ENCODE assay signal across 8 mouse cellular contexts in the genomic region with DNA sequence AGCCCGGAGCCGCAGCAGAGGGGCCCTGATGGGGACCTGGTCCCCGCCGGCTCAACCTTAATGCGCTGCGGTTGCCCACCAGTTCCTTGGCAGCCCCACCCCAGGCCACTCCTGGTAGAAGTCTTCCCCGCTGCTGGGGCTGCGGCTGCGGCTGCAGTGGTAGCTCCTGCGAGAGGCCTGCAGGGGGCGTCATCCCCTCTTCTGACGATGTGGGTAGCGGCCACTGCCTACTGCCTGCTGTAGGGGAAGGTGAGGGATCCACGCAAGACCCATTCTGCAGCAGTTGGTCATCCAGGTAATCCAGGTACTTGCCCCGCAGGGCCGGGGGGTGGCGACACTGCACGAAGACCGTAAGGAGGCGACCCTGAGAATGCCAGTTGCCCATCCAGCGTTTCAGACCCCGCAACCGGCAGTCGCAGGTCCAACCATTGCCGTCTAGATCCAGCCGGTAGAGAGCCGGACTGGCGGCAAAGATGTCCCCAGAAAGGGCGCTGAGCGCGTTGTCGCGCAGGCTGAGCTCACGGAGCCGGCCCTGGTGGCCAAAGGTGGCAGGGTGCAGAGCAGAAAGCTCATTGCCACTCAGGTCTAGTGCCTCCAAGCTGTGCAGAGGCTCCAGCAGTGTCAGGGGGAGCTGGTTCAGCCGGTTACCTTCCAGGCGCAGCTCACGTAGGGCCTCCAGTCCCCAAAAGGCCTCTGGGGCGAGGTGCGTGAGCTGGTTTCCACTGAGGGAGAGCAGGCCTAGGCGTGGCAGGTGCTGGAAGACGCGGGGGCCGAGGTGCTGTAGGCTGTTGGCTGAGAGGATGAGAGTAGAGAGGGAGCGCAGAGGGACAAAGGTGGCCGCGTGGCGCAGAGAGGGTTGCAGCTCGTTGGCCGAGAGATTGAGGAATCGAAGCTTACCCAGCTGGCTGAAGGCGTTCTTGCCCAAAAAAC. TPM values are rescaled to one million over a fixed set of nuclear protein-coding genes. Genes with fewer than 3 reads are reported as not detected.
DNase-seq lines count a peak whose midpoint lies in the region; ATAC-seq and TF ChIP-seq lines count a peak whose summit lies in the region.

No protein-coding gene starts in this region.

- DNase-seq in adrenal gland, adult (ENCODE audit: inconsistent age in 2 of 2, low spot score in 1 of 2), result peak; percentile 36 to 63
- no peak for DNase-seq in adrenal gland, adult 8-10 months
- peak; percentile 28 for DNase-seq in forebrain, embryonic 14.5 days (ENCODE audit: low spot score)
- DNase-seq in limb, embryonic 14.5 days (ENCODE audit: low spot score), result peak; percentile 76
- DNase-seq in urinary bladder, postnatal 10 days (ENCODE audit: low spot score), result peak; percentile 20

- H3K4me2 ChIP-seq in forebrain, embryonic 14.5 days (ENCODE audit: low read length), result peak overlapping the region; percentile 93
- H3K4me2 ChIP-seq in hindbrain, embryonic 13.5 days, result peak overlapping the region; percentile 92
- peak overlapping the region; percentile 88 for H3K4me2 ChIP-seq in limb, embryonic 14.5 days (replicated peaks; ENCODE audit: low read depth, low read length, severe bottlenecking)
- H3K4me2 ChIP-seq in midbrain, embryonic 13.5 days (replicated peaks), result peak overlapping the region; percentile 79

- peak; percentile 18; the same call in 1 of the 2 replicates for ATAC-seq in forebrain, embryonic 14.5 days
- peak; percentile 26 for ATAC-seq in hindbrain, embryonic 13.5 days (ENCODE audit: low FRiP score)
- peak; percentile 32 for ATAC-seq in limb, embryonic 14.5 days (ENCODE audit: low FRiP score, low read depth)
- no peak; the same call in none of the 2 replicates for ATAC-seq in midbrain, embryonic 13.5 days

- TF ChIP-seq POLR2A in limb, embryonic 14.5 days (IDR thresholded peaks at IDR 0.05; ENCODE audit: borderline replicate concordance, extremely low read depth, insufficient read depth, insufficient read length), result no peak

- H3K27ac ChIP-seq in brown adipose tissue, adult 24 weeks (replicated peaks; ENCODE audit: low read depth, low read length), result no peak overlapping the region
- no peak overlapping the region for H3K27ac ChIP-seq in forebrain, embryonic 14.5 days (ENCODE audit: low read depth, low read length)
- H3K27ac ChIP-seq in hindbrain, embryonic 13.5 days, result peak overlapping the region; percentile 30
- peak overlapping the region; percentile 98 for H3K27ac ChIP-seq in limb, embryonic 14.5 days (replicated peaks; ENCODE audit: low read depth, low read length)
- H3K27ac ChIP-seq in midbrain, embryonic 13.5 days, result no peak overlapping the region

- no peaks in the 10 kb centered on the region for H3K9me3 ChIP-seq in forebrain, embryonic 14.5 days (replicated peaks; ENCODE audit: control insufficient read depth, low read length)
- H3K9me3 ChIP-seq in hindbrain, embryonic 13.5 days, result no peaks in the 10 kb centered on the region
- no peaks in the 10 kb centered on the region for H3K9me3 ChIP-seq in limb, embryonic 14.5 days (ENCODE audit: control insufficient read depth, low read length)
- no peaks in the 10 kb centered on the region for H3K9me3 ChIP-seq in midbrain, embryonic 13.5 days

- 3% methylated on average over 52 of the region's 52 CpGs for WGBS in forebrain, embryonic 14.5 days
- 4% methylated on average over 52 of the region's 52 CpGs for WGBS in hindbrain, embryonic 13.5 days
- WGBS in limb, embryonic 14.5 days, result 1% methylated on average over 48 of the region's 52 CpGs
- WGBS in midbrain, embryonic 13.5 days, result 6% methylated on average over 52 of the region's 52 CpGs

- H3K27me3 ChIP-seq in forebrain, embryonic 14.5 days (replicated peaks; ENCODE audit: control insufficient read depth, insufficient read depth, low read length), result peaks cover 47% of the 10 kb centered on the region
- peaks cover 72% of the 10 kb centered on the region for H3K27me3 ChIP-seq in hindbrain, embryonic 13.5 days
- H3K27me3 ChIP-seq in limb, embryonic 14.5 days (ENCODE audit: control insufficient read depth, insufficient read depth, low read length), result 0 out of 2 replicates have a peak, but pooled peaks cover 13% of the 10 kb centered on the region
- peaks cover 73% of the 10 kb centered on the region for H3K27me3 ChIP-seq in midbrain, embryonic 13.5 days

- H3K4me1 ChIP-seq in brown adipose tissue, adult 24 weeks (ENCODE audit: control insufficient read depth, insufficient read depth, insufficient read length, low read length), result peaks cover 6% of the 10 kb centered on the region; the same call in 1 of the 2 replicates
- H3K4me1 ChIP-seq in forebrain, embryonic 14.5 days (ENCODE audit: control insufficient read depth, insufficient read depth, low read length), result peaks cover 19% of the 10 kb centered on the region
- peaks cover 53% of the 10 kb centered on the region for H3K4me1 ChIP-seq in hindbrain, embryonic 13.5 days (replicated peaks)
- peaks cover 34% of the 10 kb centered on the region for H3K4me1 ChIP-seq in limb, embryonic 14.5 days (ENCODE audit: control insufficient read depth, insufficient read depth, low read length)
- H3K4me1 ChIP-seq in midbrain, embryonic 13.5 days (replicated peaks), result peaks cover 42% of the 10 kb centered on the region

- H3K36me3 ChIP-seq in forebrain, embryonic 14.5 days (ENCODE audit: control insufficient read depth, insufficient read depth, low read length), result no peaks in the 10 kb centered on the region
- no peaks in the 10 kb centered on the region for H3K36me3 ChIP-seq in hindbrain, embryonic 13.5 days
- H3K36me3 ChIP-seq in limb, embryonic 14.5 days (ENCODE audit: control insufficient read depth, insufficient read depth, low read length), result peaks cover 27% of the 10 kb centered on the region; the same call in 1 of the 2 replicates
- H3K36me3 ChIP-seq in midbrain, embryonic 13.5 days, result no peaks in the 10 kb centered on the region

- peak overlapping the region; percentile 65 for H3K9ac ChIP-seq in forebrain, embryonic 14.5 days (ENCODE audit: low read length)
- peak overlapping the region; percentile 78 for H3K9ac ChIP-seq in hindbrain, embryonic 13.5 days
- H3K9ac ChIP-seq in limb, embryonic 14.5 days (ENCODE audit: low read depth, low read length, severe bottlenecking), result peak overlapping the region; percentile 91
- H3K9ac ChIP-seq in midbrain, embryonic 13.5 days (replicated peaks), result peak overlapping the region; percentile 65

- H3K4me3 ChIP-seq in brown adipose tissue, adult 24 weeks (ENCODE audit: insufficient read depth, low read depth, low read length), result peak overlapping the region; percentile 58
- peak overlapping the region; percentile 51 for H3K4me3 ChIP-seq in forebrain, embryonic 14.5 days (ENCODE audit: low read depth, low read length)
- peak overlapping the region; percentile 53 for H3K4me3 ChIP-seq in hindbrain, embryonic 13.5 days
- H3K4me3 ChIP-seq in limb, embryonic 14.5 days (replicated peaks; ENCODE audit: low read length), result peak overlapping the region; percentile 69
- peak overlapping the region; percentile 49 for H3K4me3 ChIP-seq in midbrain, embryonic 13.5 days (replicated peaks)

RNA-seq across cellular contexts. Expression of a gene that starts 1.6 kb away (rescaled TPM):
- 10 to 100 TPM in 1 of 4 experiments, 1 to 10 TPM in 3; 5.1 to 13.0 (median 8.1) TPM for total RNA-seq in adrenal gland, adult 8-10 months (2022)
- 1.3 and 1.5 TPM in 2 replicates for polyA plus RNA-seq in brown adipose tissue, adult 24 weeks (2012; ENCODE audit: insufficient read depth, insufficient read length, missing spikeins)
- polyA plus RNA-seq in forebrain, embryonic 14.5 days (2014; fragmentation: Nextera tagmentation; extraction: Ambion mirVana), result 3.9 and 5.1 TPM in 2 replicates
- polyA plus RNA-seq in hindbrain, embryonic 13.5 days (2015; fragmentation: Nextera tagmentation; extraction: Ambion mirVana), result 13.2 and 13.9 TPM in 2 replicates
- 68.1 and 102 TPM in 2 replicates for polyA plus RNA-seq in limb, embryonic 14.5 days (2012; rRNA removed)
- 70.0 and 90.7 TPM in 2 replicates for polyA plus RNA-seq in limb, embryonic 14.5 days (2014; fragmentation: Nextera tagmentation; extraction: Ambion mirVana)
- polyA plus RNA-seq in midbrain, embryonic 13.5 days (2015; fragmentation: Nextera tagmentation; extraction: Ambion mirVana), result 10.2 and 12.3 TPM in 2 replicates

Comparison
In these comparisons a context has a peak if more than half of its experiments do, and no peak if none do; other contexts are left out.
1. H3K27ac ChIP-seq: peak in hindbrain, embryonic 13.5 days (single experiment) and limb, embryonic 14.5 days (single experiment); none in brown adipose tissue, adult 24 weeks (single experiment), forebrain, embryonic 14.5 days (single experiment) and midbrain, embryonic 13.5 days (single experiment).
2. Peak in every context shown above with its lines, with median percentiles within 50 percentile points of each other: H3K4me3 ChIP-seq, H3K4me2 ChIP-seq and H3K9ac ChIP-seq.